22 mouse cellular contexts compared by ENCODE assay signal in genomic region chr1:37922536-37922935, GRCm38 (mm10). TPM values are rescaled to one million over a fixed set of nuclear protein-coding genes. Genes with fewer than 3 reads are reported as not detected.
DNase-seq lines count a peak whose midpoint lies in the region; ATAC-seq lines count a peak whose summit lies in the region.
"Had no signal": no experiment of that assay in that cellular context is flagged by ENCODE, and none has a peak within 500 bp of the region (broad histone marks: within the 10 kb centered on the region; RNA-seq: fewer than 3 reads in every experiment).

No protein-coding gene starts in this region.

- no peak overlapping the region for H3K9ac ChIP-seq in forebrain, embryonic 11.5 days (ENCODE audit: low read length)
- no peak overlapping the region for H3K9ac ChIP-seq in intestine, embryonic 16.5 days (ENCODE audit: low read depth, low read length)
- H3K9ac ChIP-seq: forebrain, embryonic 15.5 days; hindbrain, embryonic 15.5 days; liver, embryonic 13.5 days; neural tube, embryonic 12.5 days; stomach, embryonic 15.5 days had no signal

- H3K9me3 ChIP-seq in forebrain, embryonic 11.5 days (ENCODE audit: control insufficient read depth, low read length): no peaks in the 10 kb centered on the region
- H3K9me3 ChIP-seq in intestine, embryonic 16.5 days (ENCODE audit: control insufficient read depth, low read length): no peaks in the 10 kb centered on the region
- H3K9me3 ChIP-seq: forebrain, embryonic 15.5 days; G1E; hindbrain, embryonic 15.5 days; liver, embryonic 13.5 days; neural tube, embryonic 12.5 days; stomach, embryonic 15.5 days had no signal

- no peaks in the 10 kb centered on the region for H3K4me1 ChIP-seq in forebrain, embryonic 11.5 days (replicated peaks; ENCODE audit: control insufficient read depth, insufficient read depth, low read length)
- peaks cover 2% of the 10 kb centered on the region; the same call in 1 of the 2 replicates for H3K4me1 ChIP-seq in intestine, embryonic 16.5 days (ENCODE audit: control insufficient read depth, insufficient read depth, low read length)
- H3K4me1 ChIP-seq: forebrain, embryonic 15.5 days; hindbrain, embryonic 15.5 days; liver, embryonic 13.5 days; megakaryocyte, embryonic 14.5 days; neural tube, embryonic 12.5 days; stomach, embryonic 15.5 days had no signal

- WGBS in forebrain, embryonic 11.5 days: 60% methylated on average over 8 of the region's 8 CpGs
- WGBS in intestine, embryonic 16.5 days: 51% methylated on average over 8 of the region's 8 CpGs

- no peaks in the 10 kb centered on the region for H3K27me3 ChIP-seq in forebrain, embryonic 11.5 days (ENCODE audit: control insufficient read depth, insufficient read depth, low read length)
- H3K27me3 ChIP-seq in intestine, embryonic 16.5 days (replicated peaks; ENCODE audit: control insufficient read depth, insufficient read depth, low read length): no peaks in the 10 kb centered on the region
- H3K27me3 ChIP-seq: forebrain, embryonic 15.5 days; hindbrain, embryonic 15.5 days; neural tube, embryonic 12.5 days; stomach, embryonic 15.5 days had no signal

- H3K27ac ChIP-seq in forebrain, embryonic 11.5 days (ENCODE audit: low read depth, low read length): no peak overlapping the region
- no peak overlapping the region for H3K27ac ChIP-seq in intestine, embryonic 16.5 days (ENCODE audit: low read length)
- H3K27ac ChIP-seq: forebrain, embryonic 15.5 days; hindbrain, embryonic 15.5 days; liver, embryonic 13.5 days; neural tube, embryonic 12.5 days; stomach, embryonic 15.5 days had no signal

- no peak for ATAC-seq in forebrain, embryonic 11.5 days (replicated peaks; ENCODE audit: low FRiP score)
- ATAC-seq in intestine, embryonic 16.5 days: no peak
- ATAC-seq: forebrain, embryonic 15.5 days; lung, postnatal 0 days had no signal

- no peaks in the 10 kb centered on the region for H3K36me3 ChIP-seq in forebrain, embryonic 11.5 days (ENCODE audit: control insufficient read depth, insufficient read depth, low read length)
- H3K36me3 ChIP-seq in intestine, embryonic 16.5 days (ENCODE audit: control insufficient read depth, insufficient read depth, low read length): no peaks in the 10 kb centered on the region
- H3K36me3 ChIP-seq: forebrain, embryonic 15.5 days; G1E; hindbrain, embryonic 15.5 days; liver, embryonic 13.5 days; neural tube, embryonic 12.5 days; stomach, embryonic 15.5 days had no signal

- H3K4me2 ChIP-seq in forebrain, embryonic 11.5 days (ENCODE audit: low read depth, low read length, severe bottlenecking): no peak overlapping the region
- no peak overlapping the region for H3K4me2 ChIP-seq in intestine, embryonic 16.5 days (ENCODE audit: low read depth, low read length)
- H3K4me2 ChIP-seq: forebrain, embryonic 15.5 days; hindbrain, embryonic 15.5 days; liver, embryonic 13.5 days; neural tube, embryonic 12.5 days; stomach, embryonic 15.5 days had no signal

- H3K4me3 ChIP-seq in forebrain, embryonic 11.5 days (ENCODE audit: low read depth, low read length): no peak overlapping the region
- H3K4me3 ChIP-seq in intestine, embryonic 16.5 days (ENCODE audit: low read length): no peak overlapping the region
- H3K4me3 ChIP-seq: forebrain, embryonic 15.5 days; hindbrain, embryonic 15.5 days; liver, embryonic 13.5 days; megakaryocyte, embryonic 14.5 days; neural tube, embryonic 12.5 days; stomach, embryonic 15.5 days had no signal

- DNase-seq in kidney, postnatal 10 days: peak; percentile 11
- DNase-seq in kidney, adult 8-10 months: no peak
- DNase-seq in retina, postnatal 1 day: peak; percentile 5
- DNase-seq in retina, embryonic 14.5 days (ENCODE audit: low spot score): no peak
- peak; percentile 30 to 34 for DNase-seq in cerebellum, adult 18-20 months
- no peak for DNase-seq in forebrain, embryonic 11.5 days (ENCODE audit: low spot score)
- DNase-seq: adrenal gland, postnatal 10 days; kidney, adult 18-20 months; layer of hippocampus, postnatal 36 days; liver, embryonic 13.5 days; thymus, postnatal 36 days had no signal

RNA-seq across cellular contexts. Expression of gene Lyg2, which starts 6.2 kb away (rescaled TPM):
- not detected in 2 replicates for polyA plus RNA-seq in forebrain, embryonic 11.5 days (2014; fragmentation: Nextera tagmentation; extraction: Ambion mirVana)
- not detected in 2 replicates for polyA plus RNA-seq in intestine, embryonic 16.5 days (2015; fragmentation: Nextera tagmentation; extraction: Ambion mirVana)
- polyA plus RNA-seq: C2C12; forebrain, embryonic 15.5 days; G1E; heart, embryonic 16.5 days; hindbrain, embryonic 15.5 days; limb, embryonic 11.5 days; liver, embryonic 13.5 days; lung, postnatal 0 days; neural tube, embryonic 12.5 days; stomach, embryonic 15.5 days had no signal

RNA-seq across cellular contexts. Expression of gene Mrpl30, which starts 32.3 kb away (rescaled TPM):
- polyA plus RNA-seq in forebrain, embryonic 11.5 days (2014; fragmentation: Nextera tagmentation; extraction: Ambion mirVana): 210 and 234 TPM in 2 replicates
- 252 and 267 TPM in 2 replicates for polyA plus RNA-seq in intestine, embryonic 16.5 days (2015; fragmentation: Nextera tagmentation; extraction: Ambion mirVana)

RNA-seq across cellular contexts. Expression of gene Mitd1, which starts 32.3 kb away (rescaled TPM):
- 24.7 and 28.7 TPM in 2 replicates for polyA plus RNA-seq in forebrain, embryonic 11.5 days (2014; fragmentation: Nextera tagmentation; extraction: Ambion mirVana)
- 28.8 and 29.0 TPM in 2 replicates for polyA plus RNA-seq in intestine, embryonic 16.5 days (2015; fragmentation: Nextera tagmentation; extraction: Ambion mirVana)

RNA-seq across cellular contexts. Expression of gene Lyg1, which starts 35.0 kb away (rescaled TPM):
- polyA plus RNA-seq in forebrain, embryonic 11.5 days (2014; fragmentation: Nextera tagmentation; extraction: Ambion mirVana): not detected in 2 replicates
- not detected in 2 replicates for polyA plus RNA-seq in intestine, embryonic 16.5 days (2015; fragmentation: Nextera tagmentation; extraction: Ambion mirVana)
- polyA plus RNA-seq: C2C12; forebrain, embryonic 15.5 days; G1E; heart, embryonic 16.5 days; hindbrain, embryonic 15.5 days; limb, embryonic 11.5 days; liver, embryonic 13.5 days; lung, postnatal 0 days; neural tube, embryonic 12.5 days; stomach, embryonic 15.5 days had no signal

RNA-seq across cellular contexts. Expression of gene Lipt1, which starts 51.0 kb away (rescaled TPM):
- 8.6 and 9.1 TPM in 2 replicates for polyA plus RNA-seq in forebrain, embryonic 11.5 days (2014; fragmentation: Nextera tagmentation; extraction: Ambion mirVana)
- 8.4 and 9.2 TPM in 2 replicates for polyA plus RNA-seq in intestine, embryonic 16.5 days (2015; fragmentation: Nextera tagmentation; extraction: Ambion mirVana)

Comparison
In these comparisons a context has a peak if more than half of its experiments do, and no peak if none do; other contexts are left out.
1. DNase-seq: peak in kidney, postnatal 10 days (single experiment), retina, postnatal 1 day (single experiment) and cerebellum, adult 18-20 months (2 of 2); none in kidney, adult 8-10 months (0 of 2), retina, embryonic 14.5 days (single experiment) and forebrain, embryonic 11.5 days (single experiment).